Mouse (Mus musculus): ENCODE data around the gene Ehbp1. TPM values are rescaled to one million over a fixed set of nuclear protein-coding genes. Genes with fewer than 3 reads are reported as not detected.

Gene Ehbp1
- polyA plus RNA-seq (2012; rRNA removed) = 4.0 and 5.1 TPM in 2 replicates

GRCm38 (mm10) chr11:22342242-22343207 is at the start of gene Ehbp1:
TSS of gene Ehbp1 (minus strand) at chr11:22342292.

GRCm38 (mm10) chr11:22002783-22003340 is 339.2 kb downstream of the Ehbp1 start, which contains the start of gene Otx1:
TSS of gene Otx1 (minus strand) at chr11:22002897.

Other genes starting within 250 kb of the Ehbp1 start
- 1.3 and 1.4 TPM in 2 replicates for gene Tmem17, start 169.8 kb upstream of the Ehbp1 start, polyA plus RNA-seq (2012; rRNA removed)